Mouse (Mus musculus) mouse trophoblast stem cell (cell line): ENCODE data around the gene 2310022A10Rik.

Experiments
- in situ Hi-C, 2 experiments: fragments of 300-500 bp; cut with MseI, MboI; formaldehyde crosslinking; loops; 2 replicates in 1 of 2; 3 replicates in 1 of 2; pipeline ENCODE4 v1.15.1; 2025

Gene 2310022A10Rik

DNA sequence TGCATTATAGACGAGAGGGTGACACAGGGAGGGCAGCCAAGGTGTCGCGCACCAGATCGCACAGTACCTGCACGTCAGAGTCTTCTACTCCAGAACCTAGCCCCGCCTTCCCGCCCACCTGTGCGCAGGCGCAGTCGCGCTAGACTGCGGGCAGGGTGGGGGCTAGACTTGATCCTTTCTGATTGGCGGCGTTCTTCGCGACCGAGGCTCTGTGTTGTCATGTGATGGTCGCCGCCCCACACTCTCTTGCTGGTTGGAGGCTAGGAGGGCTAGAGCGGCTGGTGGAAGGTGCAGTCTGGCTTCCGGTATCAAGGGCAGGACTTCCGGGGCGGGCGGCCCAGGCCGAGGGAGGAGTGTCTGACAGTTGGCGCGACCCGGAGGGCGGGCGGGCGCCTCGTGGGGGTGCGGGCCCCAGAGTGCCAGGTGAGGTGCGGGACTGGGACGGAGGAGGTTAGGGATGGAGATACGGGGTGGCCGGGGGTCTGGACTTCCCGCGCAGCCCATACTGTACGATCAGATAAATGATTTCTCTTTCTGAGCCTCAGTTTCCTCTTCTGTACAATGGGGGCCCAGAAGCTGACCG is at the start of gene 2310022A10Rik, which contains the start of gene Pld3:
TSS of gene 2310022A10Rik (plus strand) at position 303 of the 583 bp plus-strand sequence.
TSS of gene Pld3 (minus strand) at position 288 of the 583 bp plus-strand sequence.
- in situ Hi-C loops: no loop called here

DNA sequence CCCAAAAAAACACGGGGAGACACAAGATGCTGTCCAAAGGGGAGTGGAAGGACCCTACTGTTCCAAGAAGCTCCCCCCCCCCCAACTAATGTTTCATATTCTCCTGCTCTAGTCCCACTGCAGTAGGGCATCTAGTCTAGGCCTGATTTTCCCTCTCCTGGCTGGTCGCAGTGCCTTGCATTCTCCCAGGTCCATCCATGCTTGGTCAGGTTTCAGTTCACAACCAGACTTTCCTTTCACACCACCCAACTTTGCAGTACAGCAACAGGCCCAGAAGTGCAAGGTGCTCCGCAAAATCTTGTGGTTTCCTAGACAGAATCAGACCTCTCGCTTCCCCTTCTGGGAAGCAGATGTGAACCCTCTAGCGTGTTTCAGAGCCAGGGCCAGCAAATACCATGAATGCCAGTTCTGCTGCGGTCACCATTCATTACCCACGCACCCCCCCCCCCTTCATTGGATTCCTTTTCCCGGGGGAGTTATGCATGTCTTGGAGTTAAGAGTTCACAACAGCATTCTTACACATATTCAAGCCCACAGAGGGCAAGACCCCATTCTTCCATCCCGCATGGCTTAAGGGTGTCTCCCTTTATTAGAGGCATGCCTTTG is 46.2 kb upstream of the 2310022A10Rik start:
- in situ Hi-C loops: no loop called here

DNA sequence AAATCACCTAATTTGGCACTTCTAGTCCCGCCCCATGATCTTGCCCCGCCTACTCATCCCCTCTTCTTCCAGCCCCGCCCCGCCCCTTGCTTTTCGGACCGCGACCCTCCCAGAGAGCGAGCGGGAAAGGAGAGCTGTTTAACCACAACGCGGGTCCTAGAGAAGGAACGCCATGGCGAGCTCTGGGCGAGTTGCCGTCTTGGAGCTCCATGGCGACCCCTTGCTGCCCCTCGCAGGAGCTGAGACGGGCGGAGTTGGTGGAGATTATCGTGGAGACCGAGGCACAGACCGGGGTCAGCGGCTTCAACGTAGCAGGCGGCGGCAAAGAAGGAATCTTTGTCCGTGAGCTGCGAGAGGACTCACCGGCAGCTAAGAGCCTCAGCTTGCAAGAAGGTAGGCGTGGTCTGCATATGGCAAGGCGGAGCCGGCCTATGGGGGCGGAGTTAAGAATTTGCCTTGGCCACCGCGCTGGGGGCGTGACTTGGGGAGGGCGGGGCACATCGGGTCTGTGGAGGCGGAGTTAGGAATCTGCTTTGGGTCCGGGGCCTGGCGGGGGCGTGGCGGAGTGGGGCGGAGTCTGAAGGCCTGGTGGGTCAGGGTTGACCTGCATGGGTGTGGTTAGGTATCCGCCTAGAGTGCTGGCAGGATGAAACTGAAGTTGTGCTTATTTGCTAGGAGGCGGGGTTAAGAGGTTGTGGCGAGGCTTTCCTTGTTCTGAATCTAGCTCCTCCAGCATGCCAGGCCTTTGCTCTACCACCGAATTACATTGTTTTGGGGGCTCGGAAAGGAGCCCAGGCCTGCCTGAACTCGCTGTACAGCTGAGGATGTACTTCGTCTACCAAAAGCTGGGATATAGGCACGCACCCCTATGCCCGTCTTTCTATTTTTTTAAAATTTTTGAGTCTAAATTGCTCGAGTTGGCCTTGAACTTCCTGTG is 45.1 kb upstream of the 2310022A10Rik start:
- in situ Hi-C loops: no loop called here

DNA sequence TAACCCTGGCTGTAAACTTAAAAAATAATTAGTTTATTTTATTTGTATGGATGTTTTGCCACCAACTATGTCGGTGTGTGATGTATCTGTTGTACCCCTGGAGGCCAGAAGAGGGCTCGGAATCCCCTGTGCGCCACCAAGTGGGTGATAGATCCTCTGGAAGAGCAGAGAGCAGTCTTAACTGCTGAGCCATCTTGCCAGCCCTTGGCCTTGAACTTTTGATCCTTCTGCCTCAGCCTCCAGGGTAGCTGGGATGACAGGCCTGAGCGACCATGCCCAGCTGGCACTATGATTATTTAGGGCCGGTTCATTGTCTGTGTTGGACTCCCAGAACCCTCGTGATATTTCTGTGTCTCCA is 44.4 kb upstream of the 2310022A10Rik start:
- in situ Hi-C loops: no loop called here

DNA sequence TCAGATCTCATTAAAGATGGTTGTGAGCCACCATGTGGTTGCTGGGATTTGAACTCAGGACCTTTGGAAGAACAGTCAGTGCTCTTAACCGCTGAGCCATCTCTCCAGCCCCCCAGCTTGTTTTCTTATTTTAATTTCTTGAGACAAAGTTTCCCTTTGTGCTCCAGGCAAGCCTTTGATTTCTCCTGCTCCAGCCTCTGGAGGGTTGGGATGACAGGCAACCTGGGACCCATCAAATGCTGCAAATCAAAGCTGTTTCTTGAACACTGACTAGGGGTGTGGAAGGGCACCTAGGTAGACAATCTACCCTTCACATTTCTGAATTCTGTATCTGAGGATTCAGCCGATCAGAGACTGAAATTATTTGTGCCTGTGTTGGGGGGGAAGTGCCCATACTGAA is 42.2 kb upstream of the 2310022A10Rik start:
- in situ Hi-C loops: no loop called here

DNA sequence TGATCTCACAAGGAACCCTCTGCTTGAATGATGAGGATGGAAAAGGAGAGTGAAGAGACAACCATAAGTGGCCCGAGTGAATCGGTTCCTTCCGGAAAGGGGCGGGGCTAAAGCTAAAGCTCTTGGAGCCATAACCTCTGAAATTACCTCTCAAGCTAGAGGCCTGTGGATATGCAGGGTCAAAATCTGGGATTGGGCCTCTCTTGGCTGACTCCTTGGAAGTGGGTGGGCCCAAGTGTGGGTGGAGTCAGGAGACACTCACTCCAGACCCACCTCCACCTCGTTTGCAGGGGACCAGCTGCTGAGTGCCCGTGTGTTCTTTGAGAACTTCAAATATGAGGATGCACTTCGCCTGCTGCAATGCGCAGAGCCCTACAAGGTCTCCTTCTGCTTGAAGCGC is 38.1 kb upstream of the 2310022A10Rik start:
- in situ Hi-C loops: no loop called here

DNA sequence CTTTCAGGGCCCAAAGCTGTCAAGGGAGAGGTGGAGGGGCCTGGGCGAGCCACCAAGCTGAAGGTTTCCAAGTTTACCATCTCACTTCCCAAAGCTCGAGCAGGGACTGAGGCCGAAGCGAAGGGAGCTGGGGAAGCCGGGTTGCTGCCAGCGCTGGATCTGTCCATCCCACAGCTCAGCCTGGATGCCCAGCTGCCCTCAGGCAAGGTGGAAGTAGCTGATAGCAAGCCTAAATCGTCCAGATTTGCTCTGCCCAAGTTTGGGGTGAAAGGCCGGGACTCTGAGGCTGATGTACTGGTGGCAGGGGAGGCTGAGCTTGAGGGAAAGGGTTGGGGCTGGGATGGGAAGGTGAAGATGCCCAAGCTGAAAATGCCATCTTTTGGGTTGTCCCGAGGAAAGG is 34.7 kb upstream of the 2310022A10Rik start:
- in situ Hi-C loops: no loop called here

DNA sequence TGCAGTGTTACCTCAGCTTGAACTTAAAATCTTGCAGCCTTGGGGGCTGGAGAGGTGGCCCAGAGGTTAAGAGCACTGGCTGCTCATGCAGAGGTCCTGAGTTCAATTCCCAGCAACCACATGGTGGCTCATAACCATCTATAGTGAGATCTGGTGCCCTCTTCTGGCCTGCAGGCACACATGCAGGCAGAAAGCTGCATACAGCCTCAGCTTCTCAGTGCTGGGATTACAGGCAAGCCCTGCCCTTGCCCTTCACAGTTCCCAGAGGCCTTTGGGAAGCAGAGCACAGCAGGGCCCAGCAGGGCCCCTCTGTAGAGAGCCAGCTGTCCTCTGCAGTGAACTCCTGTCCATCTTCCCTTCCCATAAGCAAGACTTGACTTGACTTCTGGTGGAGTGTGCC is 32.9 kb upstream of the 2310022A10Rik start:
- in situ Hi-C loops: no loop called here

DNA sequence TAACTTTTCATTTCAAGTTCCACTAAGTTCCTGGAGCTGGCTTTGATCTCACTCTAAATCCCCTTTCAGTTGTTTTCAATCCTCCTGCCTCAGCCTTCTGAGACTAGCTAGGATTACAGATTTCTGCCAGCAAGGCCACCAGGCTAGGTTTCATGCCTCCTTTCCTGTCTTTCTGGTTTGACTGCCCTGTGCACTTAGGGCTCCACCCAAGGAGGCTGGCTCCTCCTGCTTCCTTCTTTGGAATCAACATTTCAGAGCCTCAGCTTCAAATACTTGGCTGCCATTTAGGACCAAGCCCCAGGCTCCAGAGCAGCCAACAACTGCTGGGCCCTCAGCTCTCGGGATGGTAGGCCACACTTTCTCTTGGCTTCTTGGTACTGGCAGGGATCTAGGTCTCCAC is 32.4 kb upstream of the 2310022A10Rik start:
- in situ Hi-C loops: no loop called here

DNA sequence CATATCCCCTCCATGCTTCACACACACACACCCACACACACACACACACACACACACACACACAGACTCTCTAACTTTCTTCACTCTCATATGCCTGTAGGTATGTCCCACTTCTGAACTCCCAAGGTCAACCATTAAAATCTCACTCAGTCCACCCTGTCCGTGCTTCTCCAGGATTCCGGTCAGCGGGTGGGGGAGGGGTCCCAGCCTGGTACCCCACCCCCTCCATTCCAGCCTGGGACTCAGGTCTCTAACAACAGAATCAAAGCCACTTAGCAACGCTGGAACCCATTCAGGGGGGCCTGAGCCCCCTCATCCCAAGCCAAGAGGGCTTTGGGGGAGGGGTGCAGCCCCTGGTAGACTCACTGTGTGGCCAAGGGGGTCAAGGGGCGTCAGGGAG is 30.1 kb upstream of the 2310022A10Rik start, which contains the start of gene Hipk4:
TSS of gene Hipk4 (plus strand) at position 301 of the 400 bp plus-strand sequence.
- in situ Hi-C loops: no loop called here

DNA sequence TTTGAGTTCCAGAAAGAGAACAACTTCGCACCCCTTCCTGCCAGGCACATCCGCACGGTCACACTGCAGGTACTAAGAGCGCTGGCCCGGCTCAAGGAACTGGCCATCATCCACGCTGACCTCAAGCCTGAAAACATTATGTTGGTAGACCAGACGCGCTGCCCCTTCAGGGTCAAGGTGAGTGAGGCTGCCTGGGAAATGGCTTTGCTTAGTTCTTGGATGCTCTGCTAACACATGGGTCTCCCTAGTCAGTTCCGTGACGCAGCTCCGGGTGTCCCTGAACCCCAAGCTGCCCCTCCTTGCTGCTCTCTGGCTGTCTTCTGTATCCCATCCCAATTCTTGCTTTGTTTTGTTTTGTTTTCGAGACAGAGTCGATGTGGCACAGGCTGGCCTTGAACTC is 29.2 kb upstream of the 2310022A10Rik start:
- in situ Hi-C loops: no loop called here

DNA sequence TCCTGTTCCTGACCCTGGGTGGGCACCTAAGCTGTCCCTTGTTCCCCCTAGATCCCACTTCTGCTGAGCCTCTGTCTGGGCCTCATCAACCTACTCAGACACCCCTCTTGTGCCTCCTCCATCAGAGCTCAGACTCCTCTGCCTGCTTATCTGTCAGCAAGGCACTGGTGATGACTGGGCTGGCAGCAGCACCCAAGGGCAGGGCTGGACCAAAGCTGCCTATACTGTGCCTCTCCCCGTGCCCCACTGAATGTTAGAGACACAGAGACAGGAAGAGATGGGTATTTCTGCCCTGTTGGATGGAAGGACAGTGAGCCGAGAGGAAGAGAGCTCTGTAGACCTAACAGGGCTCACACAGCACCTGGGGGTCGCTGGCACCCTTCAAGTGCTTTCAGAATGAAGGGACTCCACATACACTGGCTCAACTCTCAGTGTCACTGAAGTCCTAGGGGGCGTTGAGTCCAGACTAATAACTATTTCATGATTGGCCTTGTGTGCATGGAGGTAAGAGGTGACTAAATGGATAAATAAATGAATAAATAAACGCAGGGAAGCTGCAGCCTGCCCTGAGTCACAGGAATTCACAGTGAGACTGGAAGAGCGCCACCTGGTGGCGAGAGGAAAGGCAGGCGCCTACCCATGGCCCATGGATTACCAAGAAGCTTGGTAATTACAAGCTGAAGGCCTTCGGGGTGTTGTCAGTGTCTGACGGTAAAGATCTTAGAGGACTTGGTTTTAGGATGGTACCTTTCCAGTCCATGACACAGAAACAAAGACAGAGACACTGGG is 26.8 kb upstream of the 2310022A10Rik start:
- in situ Hi-C loops: no loop called here

DNA sequence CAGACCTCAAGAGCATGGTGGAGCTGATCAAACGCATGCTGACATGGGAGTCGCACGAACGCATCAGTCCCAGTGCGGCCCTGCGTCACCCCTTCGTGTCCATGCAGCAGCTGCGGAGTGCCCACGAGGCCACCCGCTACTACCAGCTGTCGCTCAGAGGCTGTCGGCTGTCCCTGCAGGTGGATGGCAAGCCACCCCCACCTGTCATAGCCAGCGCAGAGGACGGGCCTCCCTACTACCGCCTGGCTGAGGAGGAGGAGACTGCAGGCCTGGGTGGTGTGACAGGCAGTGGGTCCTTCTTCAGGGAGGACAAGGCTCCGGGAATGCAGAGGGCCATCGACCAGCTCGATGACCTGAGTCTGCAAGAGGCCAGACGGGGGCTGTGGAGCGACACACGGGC is 24.0 kb upstream of the 2310022A10Rik start:
- in situ Hi-C loops: no loop called here

DNA sequence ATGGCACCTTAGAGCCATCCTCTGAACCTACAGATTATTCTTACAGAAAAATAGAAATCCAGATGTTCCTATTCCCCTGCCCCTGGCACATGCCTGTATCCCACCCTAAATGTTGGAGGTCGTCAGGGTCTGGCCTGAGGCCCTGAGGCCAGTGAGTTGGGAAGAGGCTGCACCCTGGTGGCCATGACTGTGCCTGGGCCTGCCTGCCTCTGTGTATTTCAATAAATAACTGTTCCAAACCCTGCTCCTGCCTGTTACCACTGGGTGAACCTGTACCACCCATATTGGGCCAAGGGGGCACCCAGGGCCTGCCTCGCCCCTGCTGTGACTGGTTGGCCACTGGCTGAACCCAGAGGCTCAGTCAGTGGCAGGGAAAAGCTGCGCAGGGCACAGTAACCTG is 22.1 kb upstream of the 2310022A10Rik start:
- in situ Hi-C loops: no loop called here

DNA sequence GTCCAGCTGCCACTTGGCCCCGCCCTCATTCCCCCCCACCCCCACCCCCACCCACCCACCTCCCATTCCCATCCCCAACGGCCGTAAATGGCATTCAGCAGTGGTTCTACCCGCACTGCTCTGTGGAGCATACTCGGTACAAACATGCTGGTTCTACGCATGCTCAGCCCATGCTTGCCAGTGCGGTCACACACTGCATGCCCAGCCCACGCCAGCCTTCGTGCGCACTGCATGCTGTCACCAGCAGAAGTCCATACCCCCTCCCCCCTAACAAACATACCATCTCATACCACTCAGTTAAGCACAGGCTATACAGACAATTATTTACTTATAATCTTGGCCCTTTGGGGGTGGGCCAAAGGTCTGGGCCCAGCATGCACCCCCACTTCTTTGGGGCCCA is 21.3 kb upstream of the 2310022A10Rik start:
- in situ Hi-C loops: no loop called here

DNA sequence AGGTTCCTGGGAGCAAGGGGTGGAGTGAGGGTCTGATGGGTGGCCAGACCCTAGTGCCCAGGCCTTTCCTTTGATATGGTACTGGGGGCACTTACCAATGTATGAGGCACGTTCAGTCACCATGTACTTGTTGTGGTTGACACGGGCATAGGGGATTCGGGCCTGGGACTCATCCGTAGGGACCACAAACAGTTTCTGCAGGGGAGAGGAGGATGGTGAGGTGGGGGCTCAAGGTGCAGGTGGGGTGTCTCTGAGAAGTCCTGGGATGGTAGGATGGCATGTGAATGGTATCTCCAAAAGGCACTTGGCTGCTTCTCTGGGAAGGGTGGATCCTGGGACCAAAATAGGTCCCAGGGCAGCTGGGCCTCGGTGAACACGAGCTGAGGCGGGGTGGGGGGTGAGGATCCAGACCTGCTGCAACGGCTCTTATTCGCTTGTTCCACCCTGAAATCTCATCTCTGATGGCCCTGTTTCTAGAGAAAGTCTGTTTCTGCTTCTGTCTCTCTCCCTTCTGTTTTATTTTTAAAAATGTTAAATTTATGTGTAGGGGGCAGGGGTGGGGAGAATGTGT is 20.5 kb upstream of the 2310022A10Rik start:
- in situ Hi-C loops: no loop called here

DNA sequence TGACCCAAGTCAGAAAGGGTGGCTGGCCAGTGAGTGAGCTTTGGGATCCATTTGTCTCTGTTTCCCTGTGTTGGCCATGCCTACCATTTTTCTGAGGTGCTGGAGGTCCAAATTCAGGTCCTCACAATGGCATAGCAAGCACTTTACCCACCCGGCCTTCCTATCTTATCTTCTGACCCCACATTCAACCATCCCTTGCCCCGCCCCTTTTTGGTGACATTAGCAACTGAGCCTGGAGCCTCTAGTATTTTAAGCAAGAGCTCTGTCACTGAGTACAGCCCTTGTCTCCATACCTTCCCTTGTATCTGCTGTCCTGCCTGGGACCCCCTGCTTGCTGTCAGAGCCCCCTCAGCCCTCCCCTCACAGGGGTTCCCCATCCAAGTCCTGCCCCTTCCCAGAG is 17.6 kb upstream of the 2310022A10Rik start:
- in situ Hi-C loops: no loop called here

DNA sequence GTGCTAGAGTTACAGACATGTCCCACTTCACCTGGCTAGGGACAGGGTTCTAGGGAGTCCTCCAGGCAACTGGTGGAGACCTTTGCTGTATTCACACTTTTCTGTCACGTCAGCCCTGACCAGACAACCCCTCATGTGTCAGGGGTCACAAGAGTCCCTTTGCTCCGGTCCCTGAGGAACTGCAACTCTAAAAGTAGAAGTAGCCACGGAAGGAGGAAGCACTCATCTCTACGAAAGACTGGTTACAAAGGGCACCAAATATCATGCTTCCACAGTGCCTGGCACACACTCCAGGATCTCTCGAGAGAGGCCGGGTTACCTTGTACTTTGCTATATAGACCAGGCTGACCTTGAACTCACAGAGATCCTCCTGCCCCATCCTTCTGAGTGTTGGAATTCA is 16.4 kb upstream of the 2310022A10Rik start:
- in situ Hi-C loops: no loop called here

DNA sequence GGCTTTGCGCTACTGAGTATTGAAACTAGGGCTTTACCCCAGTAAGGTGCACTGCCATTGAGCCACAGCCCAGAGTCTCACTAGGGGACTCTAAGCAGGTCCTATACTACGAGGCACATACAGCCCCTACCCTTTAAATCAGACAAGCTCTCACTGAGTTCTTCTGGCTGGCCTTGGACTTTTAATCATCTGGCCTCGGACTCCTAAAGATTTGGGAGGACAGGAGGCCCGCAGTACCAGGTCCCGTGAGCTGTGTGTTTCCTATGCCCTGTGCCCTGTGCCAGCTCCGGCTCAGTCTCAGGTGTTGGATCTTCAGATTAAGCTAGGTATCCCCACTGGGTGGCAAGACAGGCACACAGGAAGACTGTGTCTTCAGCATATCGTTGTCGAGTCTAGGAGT is 15.0 kb upstream of the 2310022A10Rik start:
- in situ Hi-C loops: no loop called here

DNA sequence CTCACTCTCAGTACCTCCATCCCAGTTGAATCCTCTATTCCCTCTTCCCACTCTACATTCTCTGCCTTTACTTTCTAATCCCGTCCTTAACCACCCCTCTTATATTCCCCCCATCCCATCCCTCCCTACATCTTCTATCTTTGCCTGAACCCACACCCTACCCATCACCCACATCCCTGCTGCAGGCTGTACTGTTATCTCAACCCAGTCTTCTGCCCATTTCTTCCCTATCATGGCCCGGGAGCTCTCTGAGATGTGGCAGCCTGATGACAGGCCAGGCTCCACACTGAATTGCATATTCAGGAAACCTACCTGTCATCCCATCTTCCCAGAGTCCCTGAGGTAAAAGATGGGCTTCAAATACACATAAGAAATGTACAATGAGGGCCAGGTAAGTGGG is 14.2 kb upstream of the 2310022A10Rik start:
- in situ Hi-C loops: no loop called here

DNA sequence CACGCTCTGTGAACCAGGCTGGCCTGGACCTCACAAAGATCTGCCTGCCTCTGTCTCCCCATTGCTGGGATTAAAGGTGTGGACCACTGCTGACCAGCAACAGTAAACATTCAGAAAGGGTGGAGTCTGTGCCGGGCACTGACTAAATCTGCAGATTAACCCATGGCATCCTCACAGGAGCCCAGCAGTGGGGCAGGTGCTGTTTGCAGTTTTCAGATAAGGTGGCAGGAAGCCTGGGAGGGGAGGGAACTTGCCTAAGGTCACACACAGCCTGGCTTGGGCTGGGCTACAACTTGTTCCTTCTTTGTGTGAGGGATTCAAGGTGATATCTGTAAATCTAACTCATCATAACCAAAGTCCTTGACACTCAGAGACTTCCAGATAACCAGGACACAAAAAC is 12.5 kb upstream of the 2310022A10Rik start:
- in situ Hi-C loops: no loop called here

DNA sequence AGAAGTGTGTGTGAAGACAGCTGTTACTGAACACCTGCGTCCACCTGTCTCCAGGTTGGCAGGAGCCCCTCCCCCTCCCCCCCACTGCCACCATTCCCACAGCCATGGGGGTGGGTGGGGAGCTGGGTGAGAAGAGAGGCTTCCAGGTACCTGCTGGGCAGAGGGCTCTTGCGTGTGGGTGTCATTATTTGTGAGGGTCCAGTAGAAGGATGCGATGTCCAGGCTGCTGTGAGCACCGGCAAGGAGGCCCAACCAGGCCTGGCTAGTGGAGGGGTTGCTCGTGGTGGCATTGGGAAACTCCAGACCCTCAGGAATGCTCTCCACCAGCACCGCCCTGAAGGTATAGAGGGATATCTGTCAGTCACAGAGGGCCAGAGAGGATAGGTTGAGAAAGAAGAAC is 12.1 kb upstream of the 2310022A10Rik start:
- in situ Hi-C loops: no loop called here
